24 mouse cellular contexts compared by ENCODE assay signal in the genomic region with DNA sequence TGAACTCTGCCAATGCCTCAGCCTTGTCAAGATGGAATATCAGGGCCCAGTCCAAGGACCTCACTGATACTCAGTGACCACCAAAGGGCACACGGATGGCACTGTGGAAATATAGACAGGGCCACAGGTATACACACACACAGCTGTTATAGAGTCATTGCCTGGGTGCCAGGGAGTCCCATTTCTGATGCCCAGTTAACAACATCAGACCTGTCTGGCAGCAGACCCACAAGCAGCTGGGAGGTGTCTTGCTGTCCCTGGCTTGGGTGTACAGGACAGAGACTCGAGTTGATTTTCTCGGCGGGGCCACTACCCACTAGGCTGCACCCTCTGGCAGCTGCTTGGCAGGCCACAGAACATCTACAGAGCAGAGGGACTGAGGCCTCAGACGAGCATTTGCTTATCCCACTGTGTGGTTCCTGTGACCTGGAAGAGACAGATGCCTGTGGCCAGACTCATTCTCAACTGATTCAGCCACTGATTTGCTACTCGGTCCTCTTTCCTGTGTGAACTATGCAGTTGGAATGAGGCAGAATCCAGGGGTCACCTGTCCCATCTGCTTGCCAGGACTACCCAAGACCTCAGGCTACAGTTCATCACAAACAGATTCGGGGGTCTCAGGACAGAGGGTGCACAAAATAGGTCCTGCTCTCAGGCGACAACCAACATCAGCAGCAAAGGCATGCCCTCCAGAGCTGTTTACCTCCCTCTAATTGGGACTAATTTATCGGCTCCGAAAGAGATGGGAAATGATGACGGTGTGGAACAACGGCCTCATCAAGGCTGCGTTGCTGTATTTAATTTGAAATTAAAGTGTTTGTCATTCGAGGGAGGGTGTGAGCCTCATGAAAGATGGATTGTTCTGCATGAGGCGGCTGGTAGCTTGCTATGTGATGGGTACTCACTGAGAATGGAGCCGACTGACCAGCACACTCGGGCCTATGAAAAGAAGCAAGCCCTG.
DNase-seq lines count a peak whose midpoint lies in the region; ATAC-seq and TF ChIP-seq lines count a peak whose summit lies in the region.
"Had no signal": no experiment of that assay in that cellular context is flagged by ENCODE, and none has a peak within 500 bp of the region (broad histone marks: within the 10 kb centered on the region; RNA-seq: fewer than 3 reads in every experiment).

No protein-coding gene starts in this region.

- no peak overlapping the region for H3K4me3 ChIP-seq in forebrain, embryonic 12.5 days (replicated peaks)
- H3K4me3 ChIP-seq in forebrain, embryonic 16.5 days (replicated peaks; ENCODE audit: low read length): no peak overlapping the region
- H3K4me3 ChIP-seq in layer of hippocampus, adult 2 months: no peak overlapping the region
- no peak overlapping the region for H3K4me3 ChIP-seq in forebrain, embryonic 15.5 days
- H3K4me3 ChIP-seq: heart, embryonic 15.5 days; limb, embryonic 13.5 days; liver, embryonic 12.5 days; midbrain, embryonic 12.5 days; neural tube, embryonic 15.5 days had no signal

- no peak overlapping the region for H3K27ac ChIP-seq in forebrain, embryonic 12.5 days
- H3K27ac ChIP-seq in forebrain, embryonic 16.5 days (ENCODE audit: low read length): no peak overlapping the region
- peak overlapping the region; percentile 4; the same call in 1 of the 2 replicates for H3K27ac ChIP-seq in layer of hippocampus, adult 2 months
- H3K27ac ChIP-seq in forebrain, embryonic 15.5 days (replicated peaks): no peak overlapping the region
- H3K27ac ChIP-seq: heart, embryonic 15.5 days; limb, embryonic 13.5 days; liver, embryonic 12.5 days had no signal

- peak overlapping the region; percentile 7; the same call in 1 of the 2 replicates for H3K9ac ChIP-seq in forebrain, embryonic 12.5 days
- H3K9ac ChIP-seq in forebrain, embryonic 16.5 days (replicated peaks; ENCODE audit: low read depth, low read length): no peak overlapping the region
- H3K9ac ChIP-seq in forebrain, embryonic 15.5 days (replicated peaks): no peak overlapping the region
- H3K9ac ChIP-seq: heart, embryonic 15.5 days; limb, embryonic 13.5 days; liver, embryonic 12.5 days; midbrain, embryonic 12.5 days; neural tube, embryonic 15.5 days had no signal

- H3K36me3 ChIP-seq in forebrain, embryonic 12.5 days (replicated peaks): no peaks in the 10 kb centered on the region
- no peaks in the 10 kb centered on the region for H3K36me3 ChIP-seq in forebrain, embryonic 16.5 days (ENCODE audit: control insufficient read depth, insufficient read depth)
- H3K36me3 ChIP-seq in forebrain, embryonic 15.5 days: no peaks in the 10 kb centered on the region
- H3K36me3 ChIP-seq: heart, embryonic 15.5 days; limb, embryonic 13.5 days; liver, embryonic 12.5 days; midbrain, embryonic 12.5 days; neural tube, embryonic 15.5 days had no signal

- no peaks in the 10 kb centered on the region for H3K9me3 ChIP-seq in forebrain, embryonic 12.5 days
- H3K9me3 ChIP-seq in forebrain, embryonic 16.5 days (ENCODE audit: control insufficient read depth, low read length): no peaks in the 10 kb centered on the region
- no peaks in the 10 kb centered on the region for H3K9me3 ChIP-seq in forebrain, embryonic 15.5 days
- H3K9me3 ChIP-seq: heart, embryonic 15.5 days; limb, embryonic 13.5 days; liver, embryonic 12.5 days; midbrain, embryonic 12.5 days; neural tube, embryonic 15.5 days had no signal

- peaks cover 23% of the 10 kb centered on the region for H3K4me1 ChIP-seq in forebrain, embryonic 12.5 days
- peaks cover 25% of the 10 kb centered on the region for H3K4me1 ChIP-seq in forebrain, embryonic 16.5 days (replicated peaks; ENCODE audit: control insufficient read depth, insufficient read depth, low read length)
- peaks cover 27% of the 10 kb centered on the region for H3K4me1 ChIP-seq in forebrain, embryonic 15.5 days
- H3K4me1 ChIP-seq: heart, embryonic 15.5 days; limb, embryonic 13.5 days; liver, embryonic 12.5 days had no signal

- H3K4me2 ChIP-seq in forebrain, embryonic 12.5 days: no peak overlapping the region
- no peak overlapping the region for H3K4me2 ChIP-seq in forebrain, embryonic 16.5 days (ENCODE audit: low read length)
- H3K4me2 ChIP-seq in forebrain, embryonic 15.5 days (replicated peaks): no peak overlapping the region
- H3K4me2 ChIP-seq: heart, embryonic 15.5 days; limb, embryonic 13.5 days; liver, embryonic 12.5 days; midbrain, embryonic 12.5 days; neural tube, embryonic 15.5 days had no signal

- 0 out of 2 replicates have a peak, but pooled peaks cover 4% of the 10 kb centered on the region for H3K27me3 ChIP-seq in forebrain, embryonic 12.5 days
- no peaks in the 10 kb centered on the region for H3K27me3 ChIP-seq in forebrain, embryonic 16.5 days (replicated peaks; ENCODE audit: control insufficient read depth, insufficient read depth, low read length)
- H3K27me3 ChIP-seq in forebrain, embryonic 15.5 days: no peaks in the 10 kb centered on the region
- H3K27me3 ChIP-seq: heart, embryonic 15.5 days; limb, embryonic 13.5 days; liver, embryonic 12.5 days; midbrain, embryonic 12.5 days; neural tube, embryonic 15.5 days had no signal

- intact Hi-C loops in left cerebral cortex, postnatal 4 days (cut with DNase I): no loop called here

- ATAC-seq in forebrain, embryonic 12.5 days (ENCODE audit: low FRiP score): no peak
- no peak for ATAC-seq in forebrain, embryonic 16.5 days
- ATAC-seq in forebrain, embryonic 15.5 days (replicated peaks): 0 out of 2 replicates have a peak, but pooled peaks have one; percentile 46
- ATAC-seq: CD4-positive, CD25-positive, alpha-beta regulatory T cell, adult 4 months; liver, embryonic 12.5 days had no signal

- WGBS in forebrain, embryonic 12.5 days: 55% methylated on average over 17 of the region's 17 CpGs
- 40% methylated on average over 17 of the region's 17 CpGs for WGBS in forebrain, embryonic 16.5 days
- WGBS in forebrain, embryonic 15.5 days: 43% methylated on average over 17 of the region's 17 CpGs

- no peak for DNase-seq in layer of hippocampus, adult 2 months (ENCODE audit: low spot score in 2 of 2)
- no peak for DNase-seq in layer of hippocampus, adult 11-12 months (ENCODE audit: low spot score)
- DNase-seq in 3134 (ENCODE audit: extremely low read depth, insufficient read length, low spot score): peak; percentile 15
- no peak for DNase-seq in left cerebral cortex, postnatal 4 days
- no peak for DNase-seq in urinary bladder, postnatal 4 days (ENCODE audit: low spot score in 2 of 2)
- DNase-seq: adrenal gland, postnatal 25 days; cerebellum, adult 11-12 months; cerebellum, postnatal 10 days; gastrocnemius, postnatal 25 days; kidney, adult 8-10 months; kidney, postnatal 10 days; lung, adult 18-20 months; lung, postnatal 10 days; thymus, adult 18-20 months; thymus, postnatal 4 days had no signal

- no peak for TF ChIP-seq CTCF in layer of hippocampus, adult 2 months (conservative IDR thresholded peaks at IDR 0.05)
